Mouse (Mus musculus): Measurements from ENCODE around the gene Tcf20.
"Not testable (repeated sequence)": the region's sequence is repeated elsewhere in the genome, so short reads cannot be mapped to it uniquely, and the experiment has no call there.

The Tcf20 gene

GRCm38 (mm10) chr15:82888466-82888865 is 99.2 kb downstream of the Tcf20 start:
- in situ Hi-C loops (cut with MboI; ENCODE audit: low pct_unique_long_range_greater_than_20kb in 1 of 2, low sequenced_read_pairs in 2 of 2, unreplicated experiment in 1 of 2), result no loop called here

- in situ Hi-C loops (cut with MboI; ENCODE audit: low pct_unique_long_range_greater_than_20kb in 1 of 2, low sequenced_read_pairs in 2 of 2, unreplicated experiment in 1 of 2), result no loop called here
Measured at GRCm38 (mm10) chr15:82877309-82877708, 110.4 kb downstream of the Tcf20 start.

- in situ Hi-C loops (cut with MboI; ENCODE audit: low pct_unique_long_range_greater_than_20kb in 1 of 2, low sequenced_read_pairs in 2 of 2, unreplicated experiment in 1 of 2), result no loop called here
Measured at GRCm38 (mm10) chr15:82876863-82877262, 110.8 kb downstream of the Tcf20 start.

GRCm38 (mm10) chr15:82872037-82872436 is 115.6 kb downstream of the Tcf20 start:
- in situ Hi-C loops (cut with MboI; ENCODE audit: low pct_unique_long_range_greater_than_20kb in 1 of 2, low sequenced_read_pairs in 2 of 2, unreplicated experiment in 1 of 2), result no loop called here

GRCm38 (mm10) chr15:82866286-82866685 is 121.4 kb downstream of the Tcf20 start:
- in situ Hi-C loops (cut with MboI; ENCODE audit: low pct_unique_long_range_greater_than_20kb in 1 of 2, low sequenced_read_pairs in 2 of 2, unreplicated experiment in 1 of 2), result not testable (repeated sequence)

- in situ Hi-C loops (cut with MboI; ENCODE audit: low pct_unique_long_range_greater_than_20kb in 1 of 2, low sequenced_read_pairs in 2 of 2, unreplicated experiment in 1 of 2), result no loop called here
Measured at GRCm38 (mm10) chr15:82863674-82864073, 124.0 kb downstream of the Tcf20 start.

- in situ Hi-C loops (cut with MboI; ENCODE audit: low pct_unique_long_range_greater_than_20kb in 1 of 2, low sequenced_read_pairs in 2 of 2, unreplicated experiment in 1 of 2), result no loop called here
Measured at GRCm38 (mm10) chr15:82856652-82857378, 130.9 kb downstream of the Tcf20 start.

- in situ Hi-C loops (cut with MboI; ENCODE audit: low pct_unique_long_range_greater_than_20kb in 1 of 2, low sequenced_read_pairs in 2 of 2, unreplicated experiment in 1 of 2), result no loop called here
Measured at GRCm38 (mm10) chr15:82856065-82856464, 131.6 kb downstream of the Tcf20 start.

- in situ Hi-C loops (cut with MboI; ENCODE audit: low pct_unique_long_range_greater_than_20kb in 1 of 2, low sequenced_read_pairs in 2 of 2, unreplicated experiment in 1 of 2), result no loop called here
Measured at GRCm38 (mm10) chr15:82839146-82839545, 148.5 kb downstream of the Tcf20 start.

GRCm38 (mm10) chr15:82829917-82830316 is 157.8 kb downstream of the Tcf20 start:
- in situ Hi-C loops (cut with MboI; ENCODE audit: low pct_unique_long_range_greater_than_20kb in 1 of 2, low sequenced_read_pairs in 2 of 2, unreplicated experiment in 1 of 2), result no loop called here

- in situ Hi-C loops (cut with MboI; ENCODE audit: low pct_unique_long_range_greater_than_20kb in 1 of 2, low sequenced_read_pairs in 2 of 2, unreplicated experiment in 1 of 2), result no loop called here
Measured at GRCm38 (mm10) chr15:82825866-82826265, 161.8 kb downstream of the Tcf20 start.

- in situ Hi-C loops (cut with MboI; ENCODE audit: low pct_unique_long_range_greater_than_20kb in 1 of 2, low sequenced_read_pairs in 2 of 2, unreplicated experiment in 1 of 2), result loop anchor here in 1 of 2 experiments (25.0 kb wide), 1 partner anchor 215 kb away; the partner anchor contains the start of gene Nfam1
Measured at GRCm38 (mm10) chr15:82822347-82822746, 165.3 kb downstream of the Tcf20 start.

- in situ Hi-C loops (cut with MboI; ENCODE audit: low pct_unique_long_range_greater_than_20kb in 1 of 2, low sequenced_read_pairs in 2 of 2, unreplicated experiment in 1 of 2), result loop anchor here in 1 of 2 experiments (25.0 kb wide), 1 partner anchor 216 kb away; the partner anchor contains the start of gene Nfam1
Measured at GRCm38 (mm10) chr15:82821657-82822056, 166.0 kb downstream of the Tcf20 start.

- in situ Hi-C loops (cut with MboI; ENCODE audit: low pct_unique_long_range_greater_than_20kb in 1 of 2, low sequenced_read_pairs in 2 of 2, unreplicated experiment in 1 of 2), result loop anchor here in 1 of 2 experiments (25.0 kb wide), 1 partner anchor 222 kb away; the partner anchor contains the start of gene Nfam1
Measured at GRCm38 (mm10) chr15:82815296-82815695, 172.4 kb downstream of the Tcf20 start.

GRCm38 (mm10) chr15:82814806-82815205 is 172.9 kb downstream of the Tcf20 start:
- in situ Hi-C loops (cut with MboI; ENCODE audit: low pct_unique_long_range_greater_than_20kb in 1 of 2, low sequenced_read_pairs in 2 of 2, unreplicated experiment in 1 of 2), result loop anchor here in 1 of 2 experiments (25.0 kb wide), 1 partner anchor 222 kb away; the partner anchor contains the start of gene Nfam1

- in situ Hi-C loops (cut with MboI; ENCODE audit: low pct_unique_long_range_greater_than_20kb in 1 of 2, low sequenced_read_pairs in 2 of 2, unreplicated experiment in 1 of 2), result loop anchor here in 1 of 2 experiments (25.0 kb wide), 1 partner anchor 223 kb away; the partner anchor contains the start of gene Nfam1
Measured at GRCm38 (mm10) chr15:82814321-82814720, 173.4 kb downstream of the Tcf20 start.

GRCm38 (mm10) chr15:82810556-82810955 is 177.1 kb downstream of the Tcf20 start:
- in situ Hi-C loops (cut with MboI; ENCODE audit: low pct_unique_long_range_greater_than_20kb in 1 of 2, low sequenced_read_pairs in 2 of 2, unreplicated experiment in 1 of 2), result loop anchor here in 1 of 2 experiments (25.0 kb wide), 1 partner anchor 227 kb away; the partner anchor contains the start of gene Nfam1

GRCm38 (mm10) chr15:82809511-82809910 is 178.2 kb downstream of the Tcf20 start:
- in situ Hi-C loops (cut with MboI; ENCODE audit: low pct_unique_long_range_greater_than_20kb in 1 of 2, low sequenced_read_pairs in 2 of 2, unreplicated experiment in 1 of 2), result loop anchor here (10.0 to 25.0 kb wide), 2 partner anchors 228 to 235 kb away; partner anchors contain the start of gene Nfam1 (in 1 of the 2)

GRCm38 (mm10) chr15:82806969-82807763 is 180.5 kb downstream of the Tcf20 start:
- in situ Hi-C loops (cut with MboI; ENCODE audit: low pct_unique_long_range_greater_than_20kb in 1 of 2, low sequenced_read_pairs in 2 of 2, unreplicated experiment in 1 of 2), result loop anchor here (10.0 to 25.0 kb wide), 2 partner anchors 230 to 238 kb away; partner anchors contain the start of gene Nfam1 (in 1 of the 2)
